Mouse (Mus musculus): ENCODE measurements around the gene Plpp7. TPM values are rescaled to one million over a fixed set of nuclear protein-coding genes. Genes with fewer than 3 reads are reported as not detected.
A peak's percentile ranks its signal among the peaks of the same experiment; 100 is the strongest.

Plpp7 gene
- polyA plus RNA-seq, 1 experiment = 2.6 TPM

DNA sequence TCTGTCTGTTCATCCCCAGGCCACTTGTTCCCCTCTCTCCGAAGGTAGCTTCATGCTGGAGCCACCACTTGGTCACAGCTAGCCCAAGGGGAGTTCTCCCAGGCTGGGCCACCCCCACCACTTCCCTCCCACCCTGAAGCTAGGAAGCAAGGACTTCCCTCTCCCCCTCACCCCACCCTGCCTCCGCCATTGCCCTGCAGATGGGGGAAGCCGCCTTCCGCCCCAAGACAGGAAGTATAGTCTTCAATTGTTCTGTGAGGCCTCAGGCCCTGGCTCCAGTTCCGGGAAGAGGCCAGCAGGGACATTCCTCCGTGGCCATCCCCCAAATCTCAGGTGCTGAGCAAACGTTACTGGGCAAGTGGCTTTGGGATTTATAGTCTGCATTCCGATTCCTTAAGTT, 16.8 kb upstream of the Plpp7 start:
- peak in 1 of 2 experiments; percentile 66 for DNase-seq (ENCODE audit: low read depth in 1 of 2, low spot score in 2 of 2)
- Histone ChIP-seq H3K27me3 (ENCODE audit: control insufficient read depth, insufficient read depth, low read length) (no peaks in the 10 kb centered on the region), H3K4me1 (ENCODE audit: control insufficient read depth, insufficient read depth, insufficient read length) (peaks cover 14% of the 10 kb centered on the region; the same call in 1 of the 2 replicates), H3K4me3 (ENCODE audit: extremely low read depth, insufficient read depth, insufficient read length) (peak overlapping the region; percentile 43), H3K27ac (ENCODE audit: insufficient read depth, low read length) (peak overlapping the region; percentile 89), H3K36me3 (ENCODE audit: control insufficient read depth, insufficient read depth, low read length) (no peaks in the 10 kb centered on the region; the same call in 1 of the 2 replicates)
- TF ChIP-seq POLR2A (IDR thresholded peaks at IDR 0.05; ENCODE audit: low read depth, low read length) (no peak; the same call in 1 of the 2 replicates), CTCF (IDR thresholded peaks at IDR 0.05; ENCODE audit: extremely low read depth, insufficient read depth, insufficient read length, insufficient replicate concordance) (peak; percentile 10; the same call in 1 of the 2 replicates)
- 18% methylated on average over 8 of the region's 8 CpGs for WGBS

DNA sequence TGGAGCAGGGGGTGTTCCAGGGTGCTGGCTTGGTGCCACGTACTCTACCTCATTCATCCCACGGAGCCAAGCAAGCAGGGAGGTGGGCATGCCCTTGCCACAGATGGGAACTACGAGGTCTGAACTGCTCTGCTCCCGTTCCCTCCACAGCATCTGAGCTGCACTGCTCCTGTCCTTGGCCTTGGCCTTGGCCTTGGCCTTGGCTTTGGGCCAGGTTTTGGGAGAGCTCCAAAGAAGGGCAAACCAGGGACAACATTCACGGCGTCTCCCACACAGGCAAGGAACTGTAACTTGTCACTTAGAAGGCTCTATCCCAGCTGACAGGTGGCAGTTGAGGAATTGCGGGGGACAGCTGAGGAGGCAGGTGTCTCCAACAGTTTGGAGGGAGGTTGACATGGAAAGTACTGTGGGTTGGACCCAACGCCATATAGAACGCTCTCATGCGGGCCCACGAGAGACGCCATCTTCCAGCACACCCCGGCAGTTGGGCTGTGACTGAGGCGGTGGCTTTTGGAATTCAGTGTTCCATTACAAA, 16.1 kb upstream of the Plpp7 start:
- WGBS = 76% methylated on average over 14 of the region's 14 CpGs
- Histone ChIP-seq H3K4me3 (ENCODE audit: extremely low read depth, insufficient read depth, insufficient read length) (peak overlapping the region; percentile 28), H3K4me1 (ENCODE audit: control insufficient read depth, insufficient read depth, insufficient read length) (peaks cover 14% of the 10 kb centered on the region; the same call in 1 of the 2 replicates), H3K36me3 (ENCODE audit: control insufficient read depth, insufficient read depth, low read length) (no peaks in the 10 kb centered on the region; the same call in 1 of the 2 replicates), H3K27me3 (ENCODE audit: control insufficient read depth, insufficient read depth, low read length) (no peaks in the 10 kb centered on the region), H3K27ac (ENCODE audit: insufficient read depth, low read length) (peak overlapping the region; percentile 82)
- TF ChIP-seq CTCF (IDR thresholded peaks at IDR 0.05; ENCODE audit: extremely low read depth, insufficient read depth, insufficient read length, insufficient replicate concordance) (no peak), POLR2A (IDR thresholded peaks at IDR 0.05; ENCODE audit: low read depth, low read length) (no peak)
- DNase-seq (ENCODE audit: low read depth in 1 of 2, low spot score in 2 of 2) = no peak

DNA sequence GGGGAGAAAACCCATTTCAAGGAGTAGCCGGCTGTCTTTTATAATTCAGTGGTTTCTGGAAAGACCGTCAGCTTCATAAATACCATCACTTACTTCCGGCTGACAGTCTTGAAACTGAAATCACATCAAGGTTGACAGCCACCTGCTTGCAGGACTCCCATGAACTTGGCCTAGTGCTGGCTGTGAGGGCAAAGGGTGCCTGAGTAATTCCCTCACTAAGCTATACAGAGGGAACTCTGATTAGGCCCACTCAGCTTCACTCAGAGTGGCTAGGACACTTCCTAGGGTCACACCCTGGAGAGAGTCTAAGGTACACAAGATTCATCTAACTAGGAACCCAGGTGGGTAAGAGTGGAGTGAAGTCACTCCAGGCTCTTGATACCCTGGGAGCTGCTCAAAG, 14.6 kb upstream of the Plpp7 start:
- no peak for DNase-seq (ENCODE audit: low read depth in 1 of 2, low spot score in 2 of 2)
- Histone ChIP-seq H3K36me3 (ENCODE audit: control insufficient read depth, insufficient read depth, low read length) (no peaks in the 10 kb centered on the region; the same call in 1 of the 2 replicates), H3K27ac (ENCODE audit: insufficient read depth, low read length) (peak overlapping the region; percentile 82), H3K27me3 (ENCODE audit: control insufficient read depth, insufficient read depth, low read length) (no peaks in the 10 kb centered on the region), H3K4me3 (ENCODE audit: extremely low read depth, insufficient read depth, insufficient read length) (peak overlapping the region; percentile 42), H3K4me1 (ENCODE audit: control insufficient read depth, insufficient read depth, insufficient read length) (peaks cover 14% of the 10 kb centered on the region; the same call in 1 of the 2 replicates)
- whole genome bisulfite sequencing = 20% methylated on average over 3 of the region's 3 CpGs
- TF ChIP-seq CTCF (IDR thresholded peaks at IDR 0.05; ENCODE audit: extremely low read depth, insufficient read depth, insufficient read length, insufficient replicate concordance) = no peak

DNA sequence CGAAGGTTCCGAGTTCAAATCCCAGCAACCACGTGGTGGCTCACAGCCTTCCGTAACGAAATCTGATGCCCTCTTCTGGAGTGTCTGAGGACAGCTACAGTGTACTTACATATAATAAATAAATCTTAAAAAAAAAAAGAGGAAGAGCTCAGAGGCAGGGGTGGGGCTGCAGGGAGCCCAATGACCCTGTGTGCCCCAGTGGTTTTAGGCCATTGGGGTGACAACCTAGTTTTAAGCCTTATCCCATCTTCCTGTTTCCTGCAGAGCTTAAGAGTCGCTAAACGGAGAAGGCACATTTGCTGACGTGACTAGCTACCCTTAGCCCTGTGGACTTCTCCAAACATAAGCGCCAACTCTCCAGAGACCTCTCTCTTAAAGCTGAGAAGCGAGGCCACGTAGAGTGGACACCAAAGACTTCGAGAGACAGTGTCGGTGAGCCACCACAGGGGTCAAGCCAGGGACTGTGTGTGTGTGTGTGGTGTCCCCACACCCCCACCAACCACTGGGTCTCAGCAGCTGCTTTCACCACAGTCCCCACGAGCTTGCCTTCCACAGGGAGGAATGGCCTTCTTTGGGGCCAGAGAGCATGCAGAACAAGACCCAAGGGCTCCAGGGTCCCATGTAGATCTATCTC, 13.9 kb upstream of the Plpp7 start:
- Histone ChIP-seq H3K27ac (ENCODE audit: insufficient read depth, low read length) (peak overlapping the region; percentile 95), H3K36me3 (ENCODE audit: control insufficient read depth, insufficient read depth, low read length) (no peaks in the 10 kb centered on the region; the same call in 1 of the 2 replicates), H3K4me1 (ENCODE audit: control insufficient read depth, insufficient read depth, insufficient read length) (peaks cover 14% of the 10 kb centered on the region; the same call in 1 of the 2 replicates), H3K4me3 (ENCODE audit: extremely low read depth, insufficient read depth, insufficient read length) (peak overlapping the region; percentile 84), H3K27me3 (ENCODE audit: control insufficient read depth, insufficient read depth, low read length) (no peaks in the 10 kb centered on the region)
- 16% methylated on average over 14 of the region's 14 CpGs for WGBS
- DNase-seq (ENCODE audit: low read depth in 1 of 2, low spot score in 2 of 2) = peak in 1 of 2 experiments; percentile 37
- TF ChIP-seq POLR2A (IDR thresholded peaks at IDR 0.05; ENCODE audit: low read depth, low read length) (no peak), CTCF (IDR thresholded peaks at IDR 0.05; ENCODE audit: extremely low read depth, insufficient read depth, insufficient read length, insufficient replicate concordance) (no peak)

DNA sequence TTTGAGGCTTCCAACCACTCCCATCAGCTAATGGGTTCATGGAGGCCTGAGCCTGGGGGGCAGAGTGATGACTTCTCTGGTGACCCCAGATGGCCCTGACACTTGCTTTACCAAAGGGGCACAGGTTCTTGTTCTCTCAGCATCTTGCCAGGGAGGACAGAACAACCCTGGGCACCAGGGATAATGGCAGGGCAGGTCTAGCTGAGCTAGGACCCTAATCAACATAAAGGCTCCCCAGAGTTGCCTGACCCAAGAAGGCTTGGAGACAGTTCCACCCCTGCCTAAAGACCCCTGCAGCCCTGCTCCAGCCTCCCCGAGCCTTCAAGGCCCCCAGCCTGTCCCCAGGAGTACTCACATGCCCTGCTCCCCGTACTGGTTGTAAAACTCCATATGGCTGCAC, 13.1 kb upstream of the Plpp7 start:
- Histone ChIP-seq H3K27me3 (ENCODE audit: control insufficient read depth, insufficient read depth, low read length) (no peaks in the 10 kb centered on the region), H3K27ac (ENCODE audit: insufficient read depth, low read length) (peak overlapping the region; percentile 95), H3K4me1 (ENCODE audit: control insufficient read depth, insufficient read depth, insufficient read length) (peaks cover 14% of the 10 kb centered on the region; the same call in 1 of the 2 replicates), H3K4me3 (ENCODE audit: extremely low read depth, insufficient read depth, insufficient read length) (peak overlapping the region; percentile 84), H3K36me3 (ENCODE audit: control insufficient read depth, insufficient read depth, low read length) (no peaks in the 10 kb centered on the region)
- WGBS = 10% methylated on average over 2 of the region's 2 CpGs
- no peak for DNase-seq (ENCODE audit: low read depth in 1 of 2, low spot score in 2 of 2)
- TF ChIP-seq POLR2A (IDR thresholded peaks at IDR 0.05; ENCODE audit: low read depth, low read length) = no peak
- no peak for TF ChIP-seq CTCF (IDR thresholded peaks at IDR 0.05; ENCODE audit: extremely low read depth, insufficient read depth, insufficient read length, insufficient replicate concordance)

DNA sequence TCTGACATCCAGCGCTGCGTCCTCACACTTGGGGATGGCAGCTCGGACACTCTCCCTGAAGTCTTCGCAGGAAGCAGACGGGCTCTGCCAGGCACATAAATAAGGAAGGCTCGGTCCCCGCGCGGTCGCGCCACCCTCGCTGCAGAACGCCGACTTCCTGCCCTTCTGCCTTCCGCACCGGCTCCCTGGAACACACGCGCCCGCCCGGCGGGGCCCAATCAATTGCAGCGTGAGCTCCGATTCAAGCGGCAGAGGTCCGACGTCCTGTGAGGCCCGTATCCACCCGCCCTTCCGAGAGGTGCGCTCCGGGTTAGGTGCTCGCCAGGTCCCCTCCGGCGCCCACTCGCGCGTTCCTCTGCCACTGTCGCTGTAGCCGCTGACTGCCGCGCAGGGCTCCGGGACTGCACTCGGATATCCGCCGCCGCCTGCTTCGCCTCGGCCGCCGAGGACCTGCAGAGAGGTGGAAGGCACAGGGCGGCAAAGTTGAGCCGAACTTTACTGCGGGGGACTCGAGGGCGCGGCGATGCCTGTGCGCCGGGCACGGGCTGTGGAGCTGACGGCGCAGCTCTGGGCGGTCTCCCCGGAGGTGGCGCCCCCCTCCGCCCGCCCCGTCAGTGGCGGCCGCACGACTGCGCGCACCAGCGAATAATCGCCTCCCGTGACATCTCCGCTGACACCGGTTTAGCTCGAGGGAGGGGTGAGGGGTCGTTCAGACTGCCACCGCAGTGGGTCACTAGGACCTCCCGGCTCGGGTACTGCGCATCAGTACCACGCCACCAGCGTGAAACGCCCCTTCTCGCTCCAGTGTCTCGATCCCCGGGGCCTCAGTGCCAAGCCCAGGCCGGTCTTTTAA, 11.9 kb upstream of the Plpp7 start:
- H3K27ac ChIP-seq (ENCODE audit: insufficient read depth, low read length) = peak overlapping the region; percentile 95
- TF ChIP-seq POLR2A (IDR thresholded peaks at IDR 0.05; ENCODE audit: low read depth, low read length) (peak; percentile 43), CTCF (IDR thresholded peaks at IDR 0.05; ENCODE audit: extremely low read depth, insufficient read depth, insufficient read length, insufficient replicate concordance) (peak; percentile 21; the same call in 1 of the 2 replicates)
- under 1% methylated on average over 91 of the region's 91 CpGs for WGBS
- H3K36me3 ChIP-seq (ENCODE audit: control insufficient read depth, insufficient read depth, low read length) = no peaks in the 10 kb centered on the region
- H3K27me3 ChIP-seq (ENCODE audit: control insufficient read depth, insufficient read depth, low read length) = peaks cover under 1% of the 10 kb centered on the region; the same call in 1 of the 2 replicates
- DNase-seq (ENCODE audit: low read depth in 1 of 2, low spot score in 2 of 2) = peak in 1 of 2 experiments; percentile 72
- peak overlapping the region; percentile 84 for H3K4me3 ChIP-seq (ENCODE audit: extremely low read depth, insufficient read depth, insufficient read length)
- peaks cover 14% of the 10 kb centered on the region; the same call in 1 of the 2 replicates for H3K4me1 ChIP-seq (ENCODE audit: control insufficient read depth, insufficient read depth, insufficient read length)
